8 mouse cellular contexts compared by ENCODE assay signal in genomic region chr14:20737306-20737705, GRCm38 (mm10). TPM values are rescaled to one million over a fixed set of nuclear protein-coding genes. Genes with fewer than 3 reads are reported as not detected.
A peak's percentile ranks its signal among the peaks of the same experiment; 100 is the strongest.
DNase-seq lines count a peak whose midpoint lies in the region; ATAC-seq lines count a peak whose summit lies in the region.

No protein-coding gene starts in this region.

- H3K4me1 ChIP-seq in liver, embryonic 16.5 days (ENCODE audit: control insufficient read depth, low read depth, low read length): peaks cover 21% of the 10 kb centered on the region

- no peak overlapping the region for H3K9ac ChIP-seq in liver, embryonic 16.5 days (ENCODE audit: low read depth, low read length)

- H3K4me2 ChIP-seq in liver, embryonic 16.5 days (ENCODE audit: low read depth, low read length): 0 out of 2 replicates have a peak overlapping the region, but pooled peaks have one; percentile 19

- H3K27ac ChIP-seq in liver, embryonic 16.5 days (ENCODE audit: low read length): no peak overlapping the region

- H3K9me3 ChIP-seq in liver, embryonic 16.5 days (replicated peaks; ENCODE audit: control insufficient read depth, low read length): no peaks in the 10 kb centered on the region

- no peaks in the 10 kb centered on the region for H3K27me3 ChIP-seq in liver, embryonic 16.5 days (ENCODE audit: control insufficient read depth, insufficient read depth, low read depth, low read length)

- intact Hi-C loops in heart, postnatal 25 days (cut with DNase I): no loop called here

- H3K4me3 ChIP-seq in liver, embryonic 16.5 days (ENCODE audit: low read depth, low read length): no peak overlapping the region

- no peak for ATAC-seq in liver, embryonic 16.5 days (ENCODE audit: low read depth)

- peak; percentile 53 for DNase-seq in ovary, postnatal 36 days (ENCODE audit: low spot score)
- no peak for DNase-seq in ovary, postnatal 10 days (ENCODE audit: low spot score)
- peak; percentile 58 for DNase-seq in adrenal gland, adult 2 months
- DNase-seq in embryo, embryonic 10.5 days (ENCODE audit: low spot score): peak; percentile 54
- DNase-seq in heart, postnatal 25 days (ENCODE audit: low spot score): peak; percentile 37
- DNase-seq in right cerebral cortex, postnatal 4 days: peak; percentile 46
- no peak for DNase-seq in layer of hippocampus, adult 11-12 months (ENCODE audit: low spot score)

- 47% methylated on average over 14 of the region's 14 CpGs for WGBS in liver, embryonic 16.5 days (ENCODE audit: insufficient replicate concordance)

- no peaks in the 10 kb centered on the region; the same call in 1 of the 2 replicates for H3K36me3 ChIP-seq in liver, embryonic 16.5 days (ENCODE audit: control insufficient read depth, insufficient read depth)

RNA-seq across cellular contexts. Expression of gene Ndst2, which starts 2.9 kb away (rescaled TPM):
- total RNA-seq in adrenal gland, adult 2 months (2021): 10 to 100 TPM; 24.6 to 25.0 TPM
- polyA plus RNA-seq in adrenal gland, adult 2 months (2012; rRNA removed): 34.9 and 35.9 TPM in 2 replicates
- 10 to 100 TPM; 10.0 to 12.6 TPM for total RNA-seq in heart, postnatal 25 days (2021)
- 14.5 and 16.7 TPM in 2 replicates for polyA plus RNA-seq in liver, embryonic 16.5 days (2015; fragmentation: Nextera tagmentation; extraction: Ambion mirVana)

RNA-seq across cellular contexts. Expression of gene Zswim8, which starts 30.0 kb away (rescaled TPM):
- 100 to 1,000 TPM in 1 of 2 experiments, 10 to 100 TPM in 1; 95.8 to 128 TPM for total RNA-seq in adrenal gland, adult 2 months (2021)
- polyA plus RNA-seq in adrenal gland, adult 2 months (2012; rRNA removed): 279 and 287 TPM in 2 replicates
- 10 to 100 TPM; 46.6 to 47.6 TPM for total RNA-seq in heart, postnatal 25 days (2021)
- polyA plus RNA-seq in liver, embryonic 16.5 days (2015; fragmentation: Nextera tagmentation; extraction: Ambion mirVana): 6.1 and 6.3 TPM in 2 replicates

RNA-seq across cellular contexts. Expression of gene Chchd1, which starts 34.5 kb away (rescaled TPM):
- 10 to 100 TPM; 66.6 to 93.6 TPM for total RNA-seq in adrenal gland, adult 2 months (2021)
- polyA plus RNA-seq in adrenal gland, adult 2 months (2012; rRNA removed): 5.9 and 8.5 TPM in 2 replicates
- 100 to 1,000 TPM; 120 to 126 TPM for total RNA-seq in heart, postnatal 25 days (2021)
- polyA plus RNA-seq in liver, embryonic 16.5 days (2015; fragmentation: Nextera tagmentation; extraction: Ambion mirVana): 80.3 and 86.5 TPM in 2 replicates

RNA-seq across cellular contexts. Expression of gene Fut11, which starts 42.5 kb away (rescaled TPM):
- total RNA-seq in adrenal gland, adult 2 months (2021): 10 to 100 TPM; 15.5 to 18.0 TPM
- 47.8 and 51.2 TPM in 2 replicates for polyA plus RNA-seq in adrenal gland, adult 2 months (2012; rRNA removed)
- total RNA-seq in heart, postnatal 25 days (2021): 1 to 10 TPM; 6.0 to 7.4 TPM
- polyA plus RNA-seq in liver, embryonic 16.5 days (2015; fragmentation: Nextera tagmentation; extraction: Ambion mirVana): 5.0 and 5.4 TPM in 2 replicates

RNA-seq across cellular contexts. Expression of gene Camk2g, which starts 56.6 kb away (rescaled TPM):
- total RNA-seq in adrenal gland, adult 2 months (2021): 10 to 100 TPM; 51.4 to 67.7 TPM
- 41.7 and 42.8 TPM in 2 replicates for polyA plus RNA-seq in adrenal gland, adult 2 months (2012; rRNA removed)
- total RNA-seq in heart, postnatal 25 days (2021): 10 to 100 TPM; 50.4 to 59.5 TPM
- polyA plus RNA-seq in liver, embryonic 16.5 days (2015; fragmentation: Nextera tagmentation; extraction: Ambion mirVana): 4.1 and 5.2 TPM in 2 replicates

Comparison
In these comparisons a context has a peak if more than half of its experiments do, and no peak if none do; other contexts are left out.
1. DNase-seq: peak in ovary, postnatal 36 days (single experiment), adrenal gland, adult 2 months (single experiment), embryo, embryonic 10.5 days (single experiment), heart, postnatal 25 days (single experiment) and right cerebral cortex, postnatal 4 days (single experiment); none in ovary, postnatal 10 days (single experiment) and layer of hippocampus, adult 11-12 months (single experiment).